Mouse (Mus musculus): Measurements from ENCODE around the gene Igsf11. TPM values are rescaled to one million over a fixed set of nuclear protein-coding genes. Genes with fewer than 3 reads are reported as not detected.

Gene Igsf11
- polyA plus RNA-seq, 2 experiments = 0.03 to 0.16 TPM

GRCm38 (mm10) chr16:38985411-38985810, 92.9 kb downstream of the Igsf11 start:
- WGBS (ENCODE audit: insufficient replicate concordance) = 40% methylated on average over 3 of the region's 3 CpGs
- Histone ChIP-seq H3K9me3 (ENCODE audit: control insufficient read depth, low read length) (no peaks in the 10 kb centered on the region), H3K27ac (no peak overlapping the region), H3K4me3 (ENCODE audit: insufficient read depth in 1 of 2, low read depth in 2 of 2, low read length in 2 of 2) (no peak overlapping the region), H3K9ac (replicated peaks) (no peak overlapping the region), H3K4me1 (replicated peaks; ENCODE audit: control insufficient read depth in 2 of 2, insufficient read depth in 2 of 2, low read length in 1 of 2) (no peaks in the 10 kb centered on the region), H3K4me2 (ENCODE audit: low read depth) (no peak overlapping the region), H3K27me3 (ENCODE audit: control insufficient read depth, insufficient read depth, low read length) (no peaks in the 10 kb centered on the region), H3K36me3 (replicated peaks; ENCODE audit: control insufficient read depth, insufficient read depth, low read depth) (no peaks in the 10 kb centered on the region)
- TF ChIP-seq EP300 (IDR thresholded peaks at IDR 0.05; ENCODE audit: low read depth) = no peak
- no peak for TF ChIP-seq CTCF (IDR thresholded peaks at IDR 0.05; ENCODE audit: low read depth)
- ATAC-seq (ENCODE audit: insufficient read depth) = no peak
- DNase-seq (ENCODE audit: low read depth in 3 of 3, low spot score in 3 of 3) = no peak

DNA sequence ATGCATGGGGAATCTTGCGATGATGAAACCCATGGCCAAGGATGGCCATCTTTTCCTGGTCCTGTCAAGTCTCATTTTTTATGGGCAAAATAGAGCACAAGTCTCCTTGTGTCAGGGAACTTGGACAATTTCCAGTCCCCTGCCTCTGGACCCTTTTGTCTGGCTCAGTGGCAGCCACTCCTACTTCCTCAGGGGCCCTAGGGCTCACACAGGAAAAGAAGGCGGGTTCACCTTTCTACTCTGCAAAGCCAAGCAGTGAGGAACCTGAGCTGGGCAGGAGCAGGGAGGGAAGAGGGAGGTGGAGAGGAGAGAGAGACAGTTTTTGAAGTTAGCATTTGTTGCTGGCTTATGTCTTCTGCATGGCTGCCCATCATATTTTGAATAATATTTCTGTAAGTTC, 93.9 kb downstream of the Igsf11 start:
- no peaks in the 10 kb centered on the region for H3K4me1 ChIP-seq (replicated peaks; ENCODE audit: control insufficient read depth in 2 of 2, insufficient read depth in 2 of 2, low read length in 1 of 2)
- H3K9ac ChIP-seq (replicated peaks) = no peak overlapping the region
- no peaks in the 10 kb centered on the region for H3K36me3 ChIP-seq (replicated peaks; ENCODE audit: control insufficient read depth, insufficient read depth, low read depth)
- no peaks in the 10 kb centered on the region for H3K9me3 ChIP-seq (ENCODE audit: control insufficient read depth, low read length)
- 32% methylated on average over 2 of the region's 2 CpGs for WGBS (ENCODE audit: insufficient replicate concordance)
- no peak overlapping the region for H3K4me2 ChIP-seq (ENCODE audit: low read depth)
- no peaks in the 10 kb centered on the region for H3K27me3 ChIP-seq (ENCODE audit: control insufficient read depth, insufficient read depth, low read length)
- no peak overlapping the region for H3K27ac ChIP-seq
- no peak for TF ChIP-seq EP300 (IDR thresholded peaks at IDR 0.05; ENCODE audit: low read depth)
- TF ChIP-seq CTCF (IDR thresholded peaks at IDR 0.05; ENCODE audit: low read depth) = no peak
- H3K4me3 ChIP-seq (ENCODE audit: insufficient read depth in 1 of 2, low read depth in 2 of 2, low read length in 2 of 2) = no peak overlapping the region
- no peak for DNase-seq (ENCODE audit: low read depth in 3 of 3, low spot score in 3 of 3)
- ATAC-seq (ENCODE audit: insufficient read depth) = no peak

DNA sequence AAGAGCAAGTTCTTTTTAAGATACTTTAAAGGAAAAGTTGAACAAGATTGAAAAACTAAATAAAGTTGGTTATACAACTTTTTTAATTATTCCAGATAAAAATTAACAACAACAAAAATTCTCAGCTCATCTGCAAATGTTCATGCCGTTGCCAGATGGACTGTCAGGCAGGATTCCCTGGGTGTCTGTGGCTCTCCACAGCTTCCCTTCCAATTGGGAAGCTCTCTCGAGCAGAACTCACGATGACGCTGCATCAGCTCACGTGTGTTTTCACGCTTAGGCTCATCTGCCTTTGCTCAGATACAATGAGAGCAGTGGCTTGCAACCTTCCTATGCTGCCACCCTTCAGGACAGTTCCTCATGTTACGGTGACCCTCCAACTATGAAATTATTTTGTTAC, 101.2 kb downstream of the Igsf11 start:
- TF ChIP-seq EP300 (IDR thresholded peaks at IDR 0.05; ENCODE audit: low read depth) (no peak), CTCF (IDR thresholded peaks at IDR 0.05; ENCODE audit: low read depth) (no peak)
- ATAC-seq (ENCODE audit: insufficient read depth) (no peak), DNase-seq (ENCODE audit: low read depth in 3 of 3, low spot score in 3 of 3) (no peak)
- 64% methylated on average over 7 of the region's 7 CpGs for WGBS (ENCODE audit: insufficient replicate concordance)
- Histone ChIP-seq H3K4me1 (replicated peaks; ENCODE audit: control insufficient read depth in 2 of 2, insufficient read depth in 2 of 2, low read length in 1 of 2) (no peaks in the 10 kb centered on the region), H3K4me3 (ENCODE audit: insufficient read depth in 1 of 2, low read depth in 2 of 2, low read length in 2 of 2) (no peak overlapping the region), H3K36me3 (replicated peaks; ENCODE audit: control insufficient read depth, insufficient read depth, low read depth) (no peaks in the 10 kb centered on the region), H3K9ac (replicated peaks) (no peak overlapping the region), H3K9me3 (ENCODE audit: control insufficient read depth, low read length) (no peaks in the 10 kb centered on the region), H3K4me2 (ENCODE audit: low read depth) (no peak overlapping the region), H3K27me3 (ENCODE audit: control insufficient read depth, insufficient read depth, low read length) (no peaks in the 10 kb centered on the region), H3K27ac (no peak overlapping the region)

DNA sequence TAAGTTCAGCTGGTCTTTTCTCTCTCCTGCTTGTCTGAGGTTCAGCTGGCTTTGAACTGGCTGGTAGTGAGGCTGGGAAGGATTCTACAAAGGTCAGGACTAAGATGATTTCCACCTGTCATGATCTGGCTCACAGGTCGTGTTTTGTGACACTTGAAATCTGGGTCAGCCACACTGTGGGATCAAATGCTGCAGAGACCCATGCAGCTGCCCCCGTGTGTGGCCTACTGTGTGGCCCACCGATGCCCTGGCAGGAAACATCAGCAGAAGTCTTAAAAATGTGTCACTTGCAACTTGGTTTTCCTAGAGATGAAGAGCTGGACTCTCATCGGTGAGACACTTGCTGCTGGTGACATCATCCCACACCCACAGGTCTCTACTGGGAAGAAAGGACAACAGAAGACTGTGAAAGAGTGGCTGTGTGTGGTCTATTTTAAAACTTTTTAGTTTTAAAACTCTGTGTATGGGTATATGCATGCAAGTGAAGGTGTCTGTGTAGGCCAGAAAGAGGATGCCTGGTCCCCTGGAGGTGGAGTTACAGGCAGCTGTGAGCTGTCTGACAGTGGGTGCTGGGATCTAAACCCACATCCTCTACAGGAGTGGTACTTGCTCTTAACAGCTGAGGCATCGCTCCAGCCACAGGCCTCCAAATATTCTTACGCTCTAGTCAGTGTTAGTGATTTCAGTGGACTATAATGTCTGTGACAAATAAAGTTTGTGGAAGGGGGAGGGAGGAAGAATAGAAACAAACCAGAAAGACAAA, 106.2 kb downstream of the Igsf11 start:
- TF ChIP-seq CTCF (IDR thresholded peaks at IDR 0.05; ENCODE audit: low read depth) (no peak), EP300 (IDR thresholded peaks at IDR 0.05; ENCODE audit: low read depth) (no peak)
- no peaks in the 10 kb centered on the region for H3K9me3 ChIP-seq (ENCODE audit: control insufficient read depth, low read length)
- WGBS (ENCODE audit: insufficient replicate concordance) = 63% methylated on average over 6 of the region's 6 CpGs
- H3K4me3 ChIP-seq (ENCODE audit: insufficient read depth in 1 of 2, low read depth in 2 of 2, low read length in 2 of 2) = no peak overlapping the region
- H3K4me1 ChIP-seq (replicated peaks; ENCODE audit: control insufficient read depth in 2 of 2, insufficient read depth in 2 of 2, low read length in 1 of 2) = no peaks in the 10 kb centered on the region
- no peak overlapping the region for H3K27ac ChIP-seq
- H3K27me3 ChIP-seq (ENCODE audit: control insufficient read depth, insufficient read depth, low read length) = no peaks in the 10 kb centered on the region
- no peaks in the 10 kb centered on the region for H3K36me3 ChIP-seq (replicated peaks; ENCODE audit: control insufficient read depth, insufficient read depth, low read depth)
- DNase-seq (ENCODE audit: low read depth in 3 of 3, low spot score in 3 of 3) = no peak
- H3K4me2 ChIP-seq (ENCODE audit: low read depth) = no peak overlapping the region
- ATAC-seq (ENCODE audit: insufficient read depth) = no peak
- no peak overlapping the region for H3K9ac ChIP-seq (replicated peaks)

DNA sequence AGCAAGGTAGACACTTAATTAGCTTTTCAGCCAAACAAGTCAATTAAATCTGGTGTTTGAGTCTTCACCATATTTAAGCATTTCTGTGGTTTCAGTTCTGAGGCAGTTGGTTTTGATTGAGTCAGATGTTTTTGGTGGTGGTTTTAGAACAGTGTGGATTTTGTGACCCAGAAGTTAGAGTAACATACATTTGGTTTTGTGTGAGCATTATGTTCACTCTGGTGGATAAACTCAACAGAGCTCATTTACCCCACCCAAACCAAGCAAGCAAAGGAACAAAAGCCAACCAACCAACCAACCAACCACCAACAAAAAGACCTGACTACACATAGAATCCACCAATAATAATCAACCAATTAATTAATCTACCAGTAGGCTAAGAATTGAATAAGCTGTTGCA, 106.8 kb downstream of the Igsf11 start:
- H3K36me3 ChIP-seq (replicated peaks; ENCODE audit: control insufficient read depth, insufficient read depth, low read depth) = no peaks in the 10 kb centered on the region
- H3K9ac ChIP-seq (replicated peaks) = no peak overlapping the region
- H3K4me2 ChIP-seq (ENCODE audit: low read depth) = no peak overlapping the region
- H3K27ac ChIP-seq = no peak overlapping the region
- ATAC-seq (ENCODE audit: insufficient read depth) = no peak
- TF ChIP-seq CTCF (IDR thresholded peaks at IDR 0.05; ENCODE audit: low read depth) (no peak), EP300 (IDR thresholded peaks at IDR 0.05; ENCODE audit: low read depth) (no peak)
- no peak for DNase-seq (ENCODE audit: low read depth in 3 of 3, low spot score in 3 of 3)
- H3K9me3 ChIP-seq (ENCODE audit: control insufficient read depth, low read length) = no peaks in the 10 kb centered on the region
- H3K27me3 ChIP-seq (ENCODE audit: control insufficient read depth, insufficient read depth, low read length) = no peaks in the 10 kb centered on the region
- H3K4me1 ChIP-seq (replicated peaks; ENCODE audit: control insufficient read depth in 2 of 2, insufficient read depth in 2 of 2, low read length in 1 of 2) = no peaks in the 10 kb centered on the region
- no peak overlapping the region for H3K4me3 ChIP-seq (ENCODE audit: insufficient read depth in 1 of 2, low read depth in 2 of 2, low read length in 2 of 2)

Measured in liver, embryonic 14.5 days (tissue).